Mouse (Mus musculus) T-helper 17 cell (primary cell): ENCODE data around the gene Stum.
"Not testable (repeated sequence)": the region's sequence is repeated elsewhere in the genome, so short reads cannot be mapped to it uniquely, and the experiment has no call there.

ENCODE experiments used
- in situ Hi-C, 2 experiments: fragments of 300-600 bp; cut with MboI, MseI; formaldehyde crosslinking; loops; 1 replicate in 1 of 2; 2 replicates in 1 of 2; pipeline ENCODE4 v1.15.1; 2025; ENCODE audit warnings: high pct_unique_total_duplicates in 2 of 2

The Stum gene

DNA sequence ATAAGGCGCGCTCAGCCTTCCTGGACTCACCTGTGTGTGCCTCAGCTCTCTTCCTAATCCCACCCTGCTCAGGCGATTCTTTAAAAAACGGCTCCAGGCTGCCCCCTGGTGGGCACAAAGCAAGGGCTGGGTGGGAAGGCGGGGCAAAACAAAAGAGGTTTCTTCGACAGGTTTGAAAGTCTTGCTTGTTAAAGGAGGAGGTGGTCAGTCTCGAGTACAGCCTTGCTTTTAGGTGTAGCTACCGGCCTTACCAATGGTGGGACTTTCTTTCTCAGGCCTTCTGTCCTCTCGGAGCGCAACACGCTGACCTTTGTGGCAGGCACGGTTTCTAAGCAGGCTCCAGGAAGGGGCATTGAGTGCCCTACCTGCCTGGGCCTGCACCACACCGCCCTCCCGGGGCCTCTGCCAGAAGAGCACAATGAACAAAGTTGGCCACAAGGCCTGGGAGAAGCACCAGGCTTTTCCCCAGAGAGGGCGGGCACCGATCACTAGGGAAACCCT, 76.1 kb downstream of the Stum start:
- in situ Hi-C loops, result loop anchor here (5.0 kb wide), 1 partner anchor 135 kb away; no protein-coding TSS in a partner anchor

DNA sequence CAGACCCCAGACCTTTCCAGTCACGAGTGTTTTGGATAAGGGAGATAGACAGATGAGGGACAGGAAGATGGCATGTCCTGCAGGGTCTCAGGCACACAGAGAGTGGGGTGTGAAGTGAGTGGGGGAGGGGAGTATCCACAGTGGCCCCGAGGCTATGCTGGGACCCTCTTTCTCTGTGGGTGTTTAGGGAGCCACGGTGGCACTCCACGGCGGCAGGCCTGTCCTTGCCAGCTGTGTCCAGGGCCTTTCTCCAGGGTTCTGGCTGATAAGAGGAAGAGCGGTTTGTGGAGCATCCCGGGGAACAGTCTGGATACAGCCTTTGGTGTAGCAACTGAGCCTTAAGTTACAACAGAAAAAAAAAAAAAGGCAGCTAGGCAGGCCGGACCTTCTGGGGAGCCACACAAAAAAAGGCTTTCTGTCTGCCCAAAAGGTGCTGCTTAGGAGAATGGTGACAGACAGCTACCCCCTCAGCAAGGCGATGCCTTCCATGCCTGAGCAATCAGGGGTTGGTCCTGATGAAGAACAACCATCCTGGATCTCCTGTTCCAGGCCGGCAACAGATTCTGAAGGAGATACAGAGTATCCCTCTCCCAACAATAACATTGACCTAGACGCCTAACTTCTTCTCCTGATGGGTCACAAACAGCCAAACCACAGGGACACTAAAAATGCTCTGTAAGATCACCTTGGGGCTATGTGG, 76.8 kb downstream of the Stum start:
- in situ Hi-C loops, result loop anchor here (5.0 kb wide), 1 partner anchor 134 kb away; no protein-coding TSS in a partner anchor

DNA sequence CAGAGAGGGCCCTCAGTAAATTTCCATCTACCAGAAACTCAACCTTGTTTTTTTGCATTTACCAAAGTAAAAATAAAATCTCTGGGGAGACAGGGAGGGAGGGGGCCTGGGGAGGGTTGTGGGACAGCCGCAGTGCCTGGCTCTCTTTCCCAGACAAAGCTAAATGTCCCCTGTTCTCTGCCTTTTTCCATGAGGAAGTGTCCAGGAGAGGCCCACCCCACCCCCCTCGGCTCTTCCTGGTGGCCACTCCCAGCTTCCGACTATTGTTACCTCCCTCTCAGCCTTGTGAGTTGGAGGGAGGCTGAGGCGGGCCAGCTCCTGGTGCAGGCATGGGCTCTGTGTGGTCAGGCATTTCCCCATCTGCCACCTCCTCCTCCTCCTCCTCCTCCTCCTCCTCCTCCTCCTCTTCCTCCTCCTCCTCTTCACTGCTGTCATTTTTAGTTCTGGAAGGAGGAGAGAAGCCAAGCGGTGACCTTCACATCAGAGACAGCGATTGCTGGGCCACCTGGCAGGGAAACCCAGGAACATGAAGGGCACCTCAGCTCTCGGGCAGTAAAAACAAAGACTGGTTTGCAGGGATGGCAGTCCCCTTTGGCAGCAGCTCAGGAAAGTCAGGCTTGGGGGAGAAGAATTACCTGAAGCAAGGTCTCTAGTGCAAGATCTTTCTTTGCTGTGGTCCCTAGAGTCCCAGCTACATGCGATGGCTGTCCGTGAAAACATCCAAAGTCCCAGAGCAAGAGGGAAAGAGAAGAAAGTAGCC, 77.5 kb downstream of the Stum start:
- in situ Hi-C loops, result loop anchor here (5.0 kb wide), 1 partner anchor 133 kb away; no protein-coding TSS in a partner anchor

DNA sequence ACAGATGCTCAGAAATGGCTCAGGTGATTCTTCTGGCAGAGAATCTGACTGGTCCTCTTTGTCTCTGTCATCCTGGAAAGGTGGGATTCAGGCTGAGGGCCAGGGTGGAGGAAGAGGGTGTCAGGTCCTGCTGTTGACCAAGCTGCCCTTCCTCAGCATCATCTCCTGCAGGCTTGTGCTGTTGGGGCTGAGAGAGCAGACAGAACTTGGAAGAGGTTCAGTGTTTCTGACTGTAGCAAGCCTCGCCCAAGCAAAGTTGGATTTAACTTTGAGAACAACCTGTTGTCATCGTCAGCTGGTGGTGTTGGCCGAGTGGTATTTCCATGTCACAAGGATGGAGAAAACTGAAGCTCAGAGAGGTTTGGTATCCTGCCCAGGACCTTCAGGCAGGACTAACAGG, 78.6 kb downstream of the Stum start:
- in situ Hi-C loops, result loop anchor here (5.0 kb wide), 3 partner anchors 42 to 132 kb away; partner anchors contain the start of gene Itpkb (in 1 of the 2)

DNA sequence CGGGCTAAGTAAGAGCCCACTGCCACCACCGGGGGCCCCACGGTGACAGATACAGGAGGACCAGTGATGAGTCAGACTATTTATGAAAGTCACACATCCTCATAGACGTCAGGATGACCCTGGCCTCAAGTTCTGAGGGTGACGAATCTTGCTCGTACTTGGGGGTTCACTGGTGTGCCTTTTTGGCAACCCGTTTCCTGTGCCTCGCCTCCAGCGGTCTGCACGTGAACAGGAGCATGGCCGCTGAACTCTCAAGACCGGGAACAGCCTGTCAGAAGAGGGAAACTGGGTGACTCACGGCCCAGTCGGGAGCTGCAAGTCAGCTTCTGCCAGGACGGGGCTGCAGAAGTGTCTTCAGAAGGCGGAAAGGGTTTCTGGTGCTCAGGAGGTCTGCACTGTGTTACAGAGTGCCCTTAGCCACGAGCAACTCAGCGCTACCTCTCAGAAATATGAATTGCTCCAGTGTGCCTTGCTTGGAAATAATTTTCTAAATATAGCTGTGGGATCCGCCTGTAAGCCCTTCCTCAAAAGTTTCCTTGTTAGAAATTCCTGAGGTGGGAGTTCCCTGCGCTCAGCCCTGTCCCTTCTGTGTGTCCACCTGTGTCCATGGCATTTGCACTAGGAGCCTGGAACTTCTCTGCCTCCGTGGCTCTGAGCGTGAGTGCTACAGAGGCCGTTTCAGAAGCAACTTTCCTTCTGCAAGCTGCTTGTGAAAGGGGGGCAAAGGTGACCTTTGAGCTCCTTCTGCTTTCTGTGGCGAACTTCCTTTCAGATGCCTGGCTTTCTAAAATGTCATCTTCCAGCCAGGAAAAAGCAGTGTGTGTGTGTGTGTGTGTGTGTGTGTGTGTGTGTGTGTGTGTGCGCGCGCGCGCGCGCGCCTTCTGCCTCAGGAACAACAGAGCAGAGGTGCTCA, 79.4 kb downstream of the Stum start:
- in situ Hi-C loops, result loop anchor here (5.0 kb wide), 2 partner anchors 42 to 72 kb away; partner anchors contain the start of gene Itpkb (in 1 of the 2)

DNA sequence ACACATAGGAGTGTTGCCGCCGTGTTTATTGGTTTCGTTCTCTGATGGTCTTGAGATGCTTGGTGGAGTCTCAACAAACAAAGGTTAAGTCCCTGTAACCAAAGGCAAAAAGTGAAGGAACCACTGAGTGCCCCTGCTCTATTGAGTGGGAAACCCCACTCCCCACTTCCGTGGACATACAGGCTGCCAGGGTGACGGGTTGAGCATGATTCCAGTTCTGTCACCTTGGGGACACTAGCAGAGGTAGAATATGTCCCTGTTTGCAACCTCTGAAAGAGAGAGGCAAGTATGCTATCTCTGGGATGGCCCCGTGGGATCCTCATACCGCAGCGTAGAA, 80.0 kb downstream of the Stum start:
- in situ Hi-C loops, result loop anchor here (5.0 kb wide), 2 partner anchors 41 to 71 kb away; partner anchors contain the start of gene Itpkb (in 1 of the 2)

DNA sequence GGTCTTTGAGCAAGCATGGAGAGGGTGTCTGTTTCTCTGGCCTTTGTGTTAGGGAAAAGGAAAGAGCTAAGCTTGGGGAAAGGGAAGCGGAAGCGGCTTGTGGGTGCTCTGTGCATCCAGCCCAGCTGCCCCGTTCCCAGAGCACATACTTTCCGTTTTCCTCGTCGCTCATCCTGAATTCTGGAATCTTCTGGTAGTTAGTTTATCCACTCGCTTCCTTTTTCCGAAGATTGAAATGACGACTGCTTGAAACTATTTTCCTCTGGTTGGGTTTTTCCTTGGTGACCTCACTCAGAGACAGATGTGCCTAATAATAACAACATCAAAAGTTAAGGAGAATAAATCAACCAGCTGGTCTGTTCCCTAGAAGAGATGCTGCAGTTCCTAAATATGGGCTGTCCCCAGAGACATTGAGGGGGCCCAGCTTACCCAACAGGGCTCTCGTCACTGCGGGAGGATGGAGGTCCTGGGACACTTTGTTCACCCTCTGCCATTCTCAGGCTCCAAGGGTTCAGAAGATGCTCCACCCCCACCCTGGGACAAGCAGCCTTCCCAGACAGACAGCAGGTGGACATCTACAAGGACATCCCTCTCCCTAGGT, 80.7 kb downstream of the Stum start:
- in situ Hi-C loops, result loop anchor here (5.0 kb wide), 2 partner anchors 40 to 70 kb away; partner anchors contain the start of gene Itpkb (in 1 of the 2)

DNA sequence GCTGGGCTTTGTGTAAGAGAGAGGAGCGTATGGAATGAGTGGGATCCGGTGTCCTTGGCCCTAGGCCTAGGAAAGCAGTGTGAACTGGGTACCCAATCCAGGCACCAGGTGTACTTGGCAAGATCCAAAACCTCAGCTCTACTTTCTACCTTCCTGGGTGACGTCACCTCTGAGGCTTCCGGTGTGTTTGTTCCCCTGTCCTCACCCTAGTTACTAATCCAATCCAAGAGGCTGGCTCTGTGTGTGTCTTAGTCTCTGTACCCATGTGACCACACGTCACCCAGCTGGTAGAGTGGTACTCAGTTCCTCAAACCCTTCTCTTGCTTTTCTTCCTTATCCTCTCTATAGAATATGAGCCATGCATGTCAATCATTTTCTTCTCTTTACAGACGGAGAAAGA, 81.6 kb downstream of the Stum start:
- in situ Hi-C loops, result loop anchor here (5.0 kb wide), 2 partner anchors 39 to 69 kb away; partner anchors contain the start of gene Itpkb (in 1 of the 2)

DNA sequence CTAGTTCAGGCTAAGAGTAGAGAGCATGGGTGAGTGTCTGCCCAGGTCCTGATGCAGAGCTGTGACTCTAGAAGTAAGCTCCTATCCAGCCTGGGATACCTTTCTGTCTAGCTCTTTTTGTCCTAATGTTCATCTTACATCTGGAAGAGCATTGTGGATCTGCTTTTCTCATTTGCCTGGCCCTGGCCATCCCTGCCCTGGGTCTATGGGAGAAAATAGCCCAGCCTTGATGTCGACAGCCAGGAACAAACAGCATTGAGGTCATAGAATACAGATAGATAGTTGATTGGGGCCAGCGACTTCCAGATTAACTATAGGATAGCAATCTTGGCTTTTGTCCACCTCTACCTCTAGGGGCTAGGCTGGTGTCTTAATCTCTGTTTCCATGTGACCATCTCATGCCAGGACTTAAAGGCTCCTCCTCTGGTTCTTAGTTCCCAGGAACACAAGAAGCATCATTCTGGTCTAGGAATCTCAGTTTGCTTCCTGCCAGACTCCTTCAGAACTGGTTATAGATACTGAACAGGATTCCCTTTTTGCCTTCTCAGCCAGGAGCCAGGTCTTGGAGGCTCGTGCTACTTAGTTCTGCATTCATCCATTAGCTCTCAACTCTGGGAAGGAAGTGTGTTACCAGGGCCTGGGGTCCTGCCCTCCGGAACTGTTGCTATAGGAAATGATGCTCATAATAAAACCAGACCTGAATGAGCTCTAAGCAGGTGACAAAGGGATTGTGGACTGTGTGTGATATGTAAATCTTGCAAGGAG, 82.4 kb downstream of the Stum start:
- in situ Hi-C loops, result loop anchor here (5.0 kb wide), 2 partner anchors 39 to 69 kb away; partner anchors contain the start of gene Itpkb (in 1 of the 2)

DNA sequence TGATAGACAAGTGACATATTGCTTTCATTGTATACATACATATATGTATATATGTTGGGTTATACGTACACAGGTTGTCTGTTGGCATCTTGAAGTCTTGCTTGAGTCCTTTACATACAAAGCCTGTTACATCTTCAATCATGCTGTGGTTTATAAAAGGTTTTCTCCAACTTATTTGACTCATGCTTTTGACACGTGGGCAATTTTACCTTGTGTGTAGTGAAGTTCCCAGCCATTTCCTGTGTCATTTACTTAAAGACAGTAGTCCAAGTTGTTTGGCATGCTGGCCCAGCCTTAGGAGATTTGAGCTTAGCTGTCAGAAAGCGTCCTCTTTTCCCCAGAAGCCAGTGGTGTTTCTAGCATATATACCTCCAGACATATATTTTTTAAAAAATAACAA, 84.9 kb downstream of the Stum start:
- in situ Hi-C loops, result no loop called here

DNA sequence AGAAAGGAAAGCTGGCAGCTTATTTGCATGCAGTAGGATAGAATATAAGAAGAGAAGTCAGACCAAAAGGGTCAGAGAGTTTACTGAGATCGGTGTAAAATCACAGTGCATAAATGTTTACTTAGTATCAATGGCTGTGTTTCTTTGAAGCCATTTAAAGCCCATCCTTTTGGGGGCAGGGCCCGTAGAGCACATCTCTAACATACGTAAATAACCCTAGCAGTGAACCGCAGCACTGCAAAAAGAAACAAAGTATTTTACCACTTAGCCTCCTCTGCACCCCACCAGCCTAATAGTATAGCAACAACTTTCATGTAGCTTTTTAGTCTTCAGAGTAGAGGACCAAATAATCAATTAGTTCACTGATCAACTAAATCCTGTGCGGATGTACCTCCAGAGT, 85.6 kb downstream of the Stum start:
- in situ Hi-C loops, result no loop called here

DNA sequence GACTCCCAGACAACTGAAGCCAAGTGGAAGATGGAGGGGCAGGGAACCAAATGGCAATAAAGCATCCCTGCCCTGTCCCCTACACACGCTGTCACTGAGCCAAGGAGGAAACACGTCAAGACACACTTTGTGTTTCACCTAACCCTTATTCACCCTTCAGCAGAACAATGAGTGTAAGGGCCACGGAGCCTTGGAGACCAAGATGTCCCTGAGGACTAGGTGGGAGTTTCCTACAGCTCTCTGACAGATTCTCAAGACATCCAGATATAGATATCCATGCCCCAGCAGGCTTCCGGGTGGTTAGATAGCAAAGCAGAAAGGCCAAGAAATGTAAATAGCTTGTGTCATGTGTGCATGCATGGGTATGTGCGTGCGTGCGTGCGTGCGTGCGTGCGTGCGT, 89.4 kb downstream of the Stum start:
- in situ Hi-C loops, result no loop called here

DNA sequence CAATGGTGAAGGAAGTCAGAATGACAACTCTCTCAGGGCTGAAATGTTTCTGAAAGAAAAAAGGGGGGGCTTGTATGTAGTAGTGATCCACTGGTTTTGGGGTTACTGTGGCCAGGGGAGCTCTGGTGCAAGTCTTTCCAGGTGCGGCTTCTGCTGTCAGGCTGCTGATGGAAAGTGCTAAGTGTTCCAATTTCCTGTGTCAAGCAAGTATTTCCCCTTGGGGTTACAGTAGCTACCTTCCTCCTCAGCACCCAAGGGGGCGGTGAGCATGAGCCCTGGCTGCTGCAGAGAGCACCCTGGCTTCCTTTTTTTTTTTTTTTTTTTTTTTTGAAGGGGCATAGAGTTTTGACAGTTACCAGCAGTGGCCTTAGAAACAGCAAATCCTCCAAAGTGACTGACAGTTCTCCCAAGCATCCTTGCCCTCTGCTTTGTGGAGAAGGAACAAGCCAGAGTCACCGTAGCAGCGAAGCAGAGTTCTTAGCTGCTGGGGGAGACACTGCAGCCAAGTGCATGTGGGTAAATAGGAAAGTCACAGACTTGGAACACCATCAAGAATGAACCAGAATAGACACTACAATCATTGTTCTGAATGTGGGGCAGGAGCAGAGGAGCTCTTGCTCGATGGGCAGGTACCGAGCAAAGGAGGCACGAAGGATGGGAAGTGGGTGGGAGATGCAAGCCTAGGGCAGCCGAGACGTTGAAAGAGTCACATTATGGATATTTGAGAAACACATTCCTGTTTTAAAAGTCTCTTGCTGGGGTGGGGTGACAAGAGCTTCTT, 90.1 kb downstream of the Stum start:
- in situ Hi-C loops, result no loop called here

DNA sequence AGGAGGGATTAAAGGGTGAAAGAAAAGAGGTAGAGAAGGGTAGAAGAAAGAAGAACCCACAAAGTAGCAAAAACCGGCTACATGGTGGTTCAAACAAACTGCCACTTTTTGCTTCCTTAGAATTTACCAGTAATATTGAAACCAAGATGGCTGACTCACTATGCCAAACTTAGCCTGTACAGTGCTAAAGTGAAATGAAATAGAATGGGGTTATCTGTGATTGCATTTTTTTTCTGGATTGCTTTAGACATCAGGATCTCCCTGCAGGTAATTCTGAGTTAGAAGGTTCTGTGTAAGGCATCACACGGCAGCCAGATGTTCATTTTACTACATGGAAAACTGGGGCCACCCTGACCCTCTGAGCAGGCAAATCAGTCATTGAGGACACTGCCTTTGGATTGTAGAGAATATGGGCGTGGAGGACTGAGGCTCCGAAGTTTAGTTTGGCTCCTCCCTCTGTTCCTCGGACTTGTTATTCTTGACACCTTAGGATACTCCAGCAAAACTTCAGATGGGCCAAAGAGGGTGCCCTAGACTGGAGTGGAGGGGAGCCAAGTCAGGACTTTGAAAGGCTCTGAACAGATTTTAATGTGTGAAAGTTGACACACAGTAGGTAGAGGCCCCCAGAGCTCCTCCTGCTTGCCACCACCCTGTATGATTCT, 91.0 kb downstream of the Stum start:
- in situ Hi-C loops, result no loop called here

DNA sequence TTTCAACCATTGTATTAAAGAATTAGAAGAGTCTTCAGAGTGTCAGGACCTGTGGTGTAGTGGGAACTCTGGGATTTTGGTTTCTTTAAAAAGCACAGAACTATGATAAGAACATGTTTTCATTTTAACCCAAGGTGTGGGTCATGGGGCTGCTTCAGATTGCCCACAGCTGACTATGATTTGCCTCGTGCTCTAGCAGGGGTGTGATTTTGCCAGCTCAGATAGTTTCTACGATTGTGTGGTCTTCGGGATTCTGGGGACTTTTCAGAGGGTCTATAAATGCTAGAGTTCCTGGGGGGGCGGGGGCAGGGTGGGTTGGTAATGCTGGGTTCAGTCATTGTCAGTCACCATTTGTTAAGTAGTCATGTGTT, 91.7 kb downstream of the Stum start:
- in situ Hi-C loops, result no loop called here

DNA sequence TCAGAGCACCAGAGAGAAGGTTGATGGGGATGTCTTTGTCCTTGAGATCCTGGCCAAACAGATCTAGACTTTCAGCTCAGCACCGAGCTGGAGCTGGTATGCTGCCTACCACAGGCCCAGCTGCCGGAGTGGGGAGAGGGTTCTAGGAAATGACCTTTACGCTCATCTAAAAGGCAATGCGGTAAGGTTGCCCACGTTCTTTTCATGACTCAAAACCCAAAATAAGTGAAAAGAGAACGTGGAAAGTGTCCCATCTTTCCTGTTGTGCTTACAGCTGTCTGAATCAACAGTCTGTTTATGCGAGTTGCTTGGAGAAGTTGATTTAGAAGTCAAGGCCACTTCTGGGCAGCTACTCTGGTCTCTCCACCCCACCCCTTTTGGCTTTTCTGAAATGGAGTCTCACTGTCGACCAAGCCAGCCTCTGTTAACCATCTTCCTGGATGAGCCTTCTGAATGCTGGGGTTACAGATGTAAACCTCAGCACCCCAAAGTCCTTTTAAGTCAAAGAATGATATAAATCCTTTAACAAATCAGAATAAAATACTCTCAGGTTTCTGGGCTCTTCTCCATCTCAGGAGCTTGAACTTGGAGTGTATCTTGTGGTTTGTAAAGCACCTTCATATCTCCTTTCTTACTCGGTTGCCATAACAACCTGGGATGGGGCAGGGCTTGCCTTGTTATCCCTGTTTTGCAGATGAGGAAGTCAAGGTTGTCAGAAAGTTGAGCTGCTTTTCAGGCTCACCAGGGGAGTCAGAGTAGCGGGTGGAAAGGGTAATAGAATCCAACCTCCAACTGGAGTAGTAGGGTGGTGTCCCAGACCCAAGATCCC, 92.3 kb downstream of the Stum start:
- in situ Hi-C loops, result no loop called here

DNA sequence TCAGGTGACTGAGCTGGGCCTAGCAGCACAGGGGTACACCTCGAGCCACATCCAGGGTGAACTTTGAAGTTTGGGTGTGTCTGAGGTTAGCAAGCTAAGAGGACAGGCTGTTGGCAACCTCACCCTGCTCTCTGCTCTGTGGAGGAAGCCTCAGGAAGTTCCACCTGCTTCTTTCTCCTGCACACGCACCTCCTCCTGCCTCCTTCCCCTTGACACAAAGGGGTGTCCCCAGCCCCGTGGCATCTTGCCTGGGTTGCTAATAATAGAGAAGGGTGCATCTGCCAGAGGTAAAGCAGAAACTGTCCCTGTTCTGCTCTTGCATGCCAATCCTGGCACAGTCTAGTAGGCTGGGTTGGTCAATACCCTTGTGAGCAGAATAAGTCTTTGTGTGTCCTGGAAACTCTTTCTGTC, 93.0 kb downstream of the Stum start:
- in situ Hi-C loops, result no loop called here

DNA sequence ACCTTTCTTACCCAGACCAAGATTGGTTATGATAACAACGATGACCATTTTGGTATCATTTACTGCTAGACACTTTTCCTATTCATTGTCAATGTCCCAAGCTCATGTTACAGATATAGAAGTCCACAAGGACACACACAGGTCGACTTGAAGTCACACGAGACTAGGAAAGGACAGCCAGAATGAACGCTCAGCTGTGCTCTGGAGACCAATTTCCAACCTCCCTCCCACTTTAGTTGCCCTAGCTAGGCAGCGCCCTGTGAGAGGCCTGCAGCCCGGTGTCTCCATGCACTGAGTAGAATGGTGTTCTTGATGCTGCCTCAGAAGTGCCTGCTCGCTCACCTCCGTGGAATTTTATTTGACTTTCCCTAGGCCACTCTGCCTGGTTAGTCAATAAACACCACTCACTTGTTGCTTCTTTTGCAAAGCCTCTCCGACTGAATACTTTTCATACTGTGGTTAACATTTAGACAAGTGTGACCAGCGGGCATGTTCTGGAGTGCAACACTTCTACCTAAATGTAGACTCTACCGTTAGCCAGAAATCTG, 94.0 kb downstream of the Stum start:
- in situ Hi-C loops, result not testable (repeated sequence)
